ENCODE assay signal across 16 mouse cellular contexts in the genomic region with DNA sequence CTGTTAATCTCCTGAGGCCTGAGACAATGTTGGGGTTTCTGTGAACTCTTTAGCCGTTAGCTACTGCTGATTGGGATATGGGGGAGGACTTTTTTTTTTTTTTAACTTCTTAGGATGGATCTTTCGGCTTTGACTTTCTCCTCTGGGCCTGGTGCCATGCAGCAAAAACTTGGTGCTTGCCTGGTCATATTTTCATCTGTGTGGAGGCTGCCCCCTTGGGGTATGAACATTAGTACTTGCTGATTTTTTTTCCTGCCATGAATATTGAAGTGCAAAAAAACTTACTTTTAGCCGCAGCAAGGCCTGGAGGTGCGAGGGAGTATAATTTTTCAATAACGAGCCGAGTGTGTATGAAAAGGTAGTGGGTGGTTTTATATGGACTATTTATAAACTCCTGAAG. TPM values are rescaled to one million over a fixed set of nuclear protein-coding genes. Genes with fewer than 3 reads are reported as not detected.
DNase-seq lines count a peak whose midpoint lies in the region; ATAC-seq and TF ChIP-seq lines count a peak whose summit lies in the region.
"Had no signal": no experiment of that assay in that cellular context is flagged by ENCODE, and none has a peak within 500 bp of the region (broad histone marks: within the 10 kb centered on the region; RNA-seq: fewer than 3 reads in every experiment).

No protein-coding gene starts in this region.

- TF ChIP-seq POLR2A in lung, adult 2 months (IDR thresholded peaks at IDR 0.05; ENCODE audit: borderline replicate concordance, extremely low read depth, low read depth, low read length), result no peak

- no peak overlapping the region for H3K4me2 ChIP-seq in hindbrain, postnatal 0 days (ENCODE audit: low read depth, low read length)
- no peak overlapping the region for H3K4me2 ChIP-seq in hindbrain, embryonic 12.5 days (replicated peaks)
- no peak overlapping the region for H3K4me2 ChIP-seq in lung, embryonic 14.5 days
- H3K4me2 ChIP-seq: heart, embryonic 12.5 days; hindbrain, embryonic 13.5 days; liver, embryonic 13.5 days had no signal

- 63% methylated on average over 6 of the region's 6 CpGs for WGBS in hindbrain, postnatal 0 days
- 72% methylated on average over 6 of the region's 6 CpGs for WGBS in hindbrain, embryonic 12.5 days
- WGBS in lung, embryonic 14.5 days, result 70% methylated on average over 6 of the region's 6 CpGs
- 74% methylated on average over 6 of the region's 6 CpGs for WGBS in lung, adult 2 months

- no peaks in the 10 kb centered on the region for H3K4me1 ChIP-seq in hindbrain, postnatal 0 days (ENCODE audit: insufficient read depth, low read length)
- peaks cover 3% of the 10 kb centered on the region; the same call in 1 of the 2 replicates for H3K4me1 ChIP-seq in hindbrain, embryonic 12.5 days
- H3K4me1 ChIP-seq in lung, embryonic 14.5 days (ENCODE audit: insufficient read depth), result no peaks in the 10 kb centered on the region
- no peaks in the 10 kb centered on the region for H3K4me1 ChIP-seq in lung, adult 2 months (ENCODE audit: control insufficient read depth, insufficient read depth, low read length)
- H3K4me1 ChIP-seq: heart, embryonic 12.5 days; hindbrain, embryonic 13.5 days; liver, embryonic 13.5 days had no signal

- peak; percentile 43 for TF ChIP-seq CTCF in hindbrain, postnatal 0 days (IDR thresholded peaks at IDR 0.05; ENCODE audit: low read depth)
- peak; percentile 29; the same call in 1 of the 2 replicates for TF ChIP-seq CTCF in lung, embryonic 14.5 days (IDR thresholded peaks at IDR 0.05; ENCODE audit: low read depth)
- no peak for TF ChIP-seq CTCF in lung, adult 2 months (IDR thresholded peaks at IDR 0.05; ENCODE audit: insufficient read depth, low read length)

- no peaks in the 10 kb centered on the region for H3K9me3 ChIP-seq in hindbrain, postnatal 0 days (ENCODE audit: low read length)
- no peaks in the 10 kb centered on the region for H3K9me3 ChIP-seq in hindbrain, embryonic 12.5 days (replicated peaks)
- no peaks in the 10 kb centered on the region for H3K9me3 ChIP-seq in lung, embryonic 14.5 days (ENCODE audit: low read depth, low read length)
- H3K9me3 ChIP-seq: heart, embryonic 12.5 days; hindbrain, embryonic 13.5 days; liver, embryonic 13.5 days had no signal

- no peak overlapping the region for H3K4me3 ChIP-seq in hindbrain, postnatal 0 days (ENCODE audit: low read length)
- no peak overlapping the region for H3K4me3 ChIP-seq in hindbrain, embryonic 12.5 days
- H3K4me3 ChIP-seq in lung, embryonic 14.5 days (ENCODE audit: low read depth, low read length), result no peak overlapping the region
- H3K4me3 ChIP-seq in lung, adult 2 months (replicated peaks; ENCODE audit: extremely low read depth, low read depth, low read length), result no peak overlapping the region
- H3K4me3 ChIP-seq: heart, embryonic 12.5 days; hindbrain, embryonic 13.5 days; liver, embryonic 13.5 days; myocyte had no signal

- no peak for ATAC-seq in hindbrain, postnatal 0 days
- ATAC-seq in hindbrain, embryonic 12.5 days (ENCODE audit: low FRiP score), result no peak
- ATAC-seq in lung, embryonic 14.5 days (ENCODE audit: insufficient read depth), result no peak

- no peak overlapping the region for H3K27ac ChIP-seq in hindbrain, postnatal 0 days
- H3K27ac ChIP-seq in hindbrain, embryonic 12.5 days, result no peak overlapping the region
- no peak overlapping the region for H3K27ac ChIP-seq in lung, embryonic 14.5 days (ENCODE audit: low read depth)
- H3K27ac ChIP-seq: hindbrain, embryonic 13.5 days; liver, embryonic 13.5 days had no signal

- no peaks in the 10 kb centered on the region for H3K27me3 ChIP-seq in hindbrain, postnatal 0 days (ENCODE audit: insufficient read depth, low read length)
- no peaks in the 10 kb centered on the region for H3K27me3 ChIP-seq in hindbrain, embryonic 12.5 days
- H3K27me3 ChIP-seq in lung, embryonic 14.5 days (ENCODE audit: insufficient read depth, low read length), result no peaks in the 10 kb centered on the region
- H3K27me3 ChIP-seq: hindbrain, embryonic 13.5 days; liver, embryonic 13.5 days had no signal

- H3K9ac ChIP-seq in hindbrain, postnatal 0 days (replicated peaks; ENCODE audit: low read length), result no peak overlapping the region
- no peak overlapping the region for H3K9ac ChIP-seq in hindbrain, embryonic 12.5 days
- H3K9ac ChIP-seq in lung, embryonic 14.5 days, result no peak overlapping the region
- H3K9ac ChIP-seq: heart, embryonic 12.5 days; hindbrain, embryonic 13.5 days; liver, embryonic 13.5 days had no signal

- peak; percentile 67 for DNase-seq in hindbrain, postnatal 0 days (ENCODE audit: low spot score)
- DNase-seq in lung, embryonic 14.5 days, result peak; percentile 34
- DNase-seq in lung, adult 2 months, result no peak
- DNase-seq in 3T3-L1 (ENCODE audit: low read depth, low spot score) (peak; percentile 14), 416B (ENCODE audit: low read depth) (peak; percentile 9)
- no peak for DNase-seq in T-cell, adult 2 months (ENCODE audit: low spot score)
- no peak for DNase-seq in urinary bladder, adult 18-20 months (ENCODE audit: low spot score in 2 of 2)
- DNase-seq: cerebellum, adult 18-20 months; embryo, embryonic 11 days; kidney, adult 9 months; liver, embryonic 13.5 days; spleen, adult 18-20 months had no signal

- H3K36me3 ChIP-seq in hindbrain, postnatal 0 days (ENCODE audit: insufficient read depth, low read length), result no peaks in the 10 kb centered on the region
- no peaks in the 10 kb centered on the region for H3K36me3 ChIP-seq in hindbrain, embryonic 12.5 days
- no peaks in the 10 kb centered on the region for H3K36me3 ChIP-seq in lung, embryonic 14.5 days (ENCODE audit: insufficient read depth)
- H3K36me3 ChIP-seq: heart, embryonic 12.5 days; hindbrain, embryonic 13.5 days; liver, embryonic 13.5 days had no signal

RNA-seq across cellular contexts. Expression of a gene that starts 22.0 kb away (rescaled TPM):
- total RNA-seq in hindbrain, postnatal 0 days (2014; rRNA removed), result 112 and 114 TPM in 2 replicates
- polyA plus RNA-seq in hindbrain, postnatal 0 days (2015; fragmentation: Nextera tagmentation; extraction: Ambion mirVana), result 45.6 and 47.3 TPM in 2 replicates
- polyA plus RNA-seq in hindbrain, embryonic 12.5 days (2016; fragmentation: Nextera tagmentation; extraction: Ambion mirVana), result 10.0 and 10.8 TPM in 2 replicates
- 2.1 and 3.0 TPM in 2 replicates for polyA plus RNA-seq in lung, embryonic 14.5 days (2014; fragmentation: Nextera tagmentation; extraction: Ambion mirVana)
- polyA plus RNA-seq in lung, adult 2 months (2012; rRNA removed), result 10.5 and 18.0 TPM in 2 replicates

Comparison
In these comparisons a context has a peak if more than half of its experiments do, and no peak if none do; other contexts are left out.
1. DNase-seq: peak in hindbrain, postnatal 0 days (single experiment), lung, embryonic 14.5 days (single experiment), 3T3-L1 (single experiment) and 416B (single experiment); none in lung, adult 2 months (single experiment), T-cell, adult 2 months (single experiment) and urinary bladder, adult 18-20 months (0 of 2).